Mouse (Mus musculus): ENCODE results near the gene Patj. TPM values are rescaled to one million over a fixed set of nuclear protein-coding genes. Genes with fewer than 3 reads are reported as not detected.

Gene Patj
- total RNA-seq, 1 experiment: 17.7 TPM

- no peak overlapping the region for H3K27ac ChIP-seq (ENCODE audit: insufficient read depth, low read depth, low read length, poor library complexity, severe bottlenecking)
- H3K4me3 ChIP-seq (ENCODE audit: insufficient read depth in 1 of 2, low read depth in 1 of 2, low read length in 2 of 2, poor library complexity in 1 of 2, severe bottlenecking in 1 of 2): no peak overlapping the region
- H3K9me3 ChIP-seq (ENCODE audit: control insufficient read depth, insufficient read depth, low read depth, low read length): no peaks in the 10 kb centered on the region
- H3K36me3 ChIP-seq (ENCODE audit: control insufficient read depth, insufficient read depth, low read length, poor library complexity, severe bottlenecking): no peaks in the 10 kb centered on the region
- DNase-seq (ENCODE audit: low read depth, low spot score): no peak
- in situ Hi-C loops (cut with MboI; ENCODE audit: low sequenced_read_pairs in 2 of 2, unreplicated experiment in 2 of 2): no loop called here
- TF ChIP-seq HCFC1 (IDR thresholded peaks at IDR 0.05; ENCODE audit: borderline replicate concordance, insufficient read depth, low read length) (no peak), ZNF384 (IDR thresholded peaks at IDR 0.05; ENCODE audit: low read depth, low read length) (no peak), ZC3H11A (IDR thresholded peaks at IDR 0.05; ENCODE audit: borderline replicate concordance, low read depth, low read length) (no peak), CHD2 (IDR thresholded peaks at IDR 0.05; ENCODE audit: low read depth, low read length) (no peak), MAFK (IDR thresholded peaks at IDR 0.05; ENCODE audit: insufficient read depth, low read depth, low read length) (no peak)
- no peak overlapping the region for H3K9ac ChIP-seq (ENCODE audit: insufficient read depth, low read depth, low read length, poor library complexity, severe bottlenecking)
- no peaks in the 10 kb centered on the region for H3K4me1 ChIP-seq (ENCODE audit: control insufficient read depth in 2 of 2, insufficient read depth in 2 of 2, low read length in 2 of 2, poor library complexity in 1 of 2)
Observed at GRCm38 (mm10) chr4:98560196-98560830, 164.7 kb downstream of the Patj start.

- Histone ChIP-seq H3K36me3 (ENCODE audit: control insufficient read depth, insufficient read depth, low read length, poor library complexity, severe bottlenecking) (no peaks in the 10 kb centered on the region), H3K4me3 (ENCODE audit: insufficient read depth in 1 of 2, low read depth in 1 of 2, low read length in 2 of 2, poor library complexity in 1 of 2, severe bottlenecking in 1 of 2) (no peak overlapping the region), H3K4me1 (ENCODE audit: control insufficient read depth in 2 of 2, insufficient read depth in 2 of 2, low read length in 2 of 2, poor library complexity in 1 of 2) (no peaks in the 10 kb centered on the region), H3K9me3 (ENCODE audit: control insufficient read depth, insufficient read depth, low read depth, low read length) (no peaks in the 10 kb centered on the region), H3K27ac (ENCODE audit: insufficient read depth, low read depth, low read length, poor library complexity, severe bottlenecking) (no peak overlapping the region), H3K9ac (ENCODE audit: insufficient read depth, low read depth, low read length, poor library complexity, severe bottlenecking) (no peak overlapping the region)
- no peak for DNase-seq (ENCODE audit: low read depth, low spot score)
- in situ Hi-C loops (cut with MboI; ENCODE audit: low sequenced_read_pairs in 2 of 2, unreplicated experiment in 2 of 2): no loop called here
- TF ChIP-seq MAFK (IDR thresholded peaks at IDR 0.05; ENCODE audit: insufficient read depth, low read depth, low read length) (no peak), ZC3H11A (IDR thresholded peaks at IDR 0.05; ENCODE audit: borderline replicate concordance, low read depth, low read length) (no peak), HCFC1 (IDR thresholded peaks at IDR 0.05; ENCODE audit: borderline replicate concordance, insufficient read depth, low read length) (no peak), ZNF384 (IDR thresholded peaks at IDR 0.05; ENCODE audit: low read depth, low read length) (no peak), CHD2 (IDR thresholded peaks at IDR 0.05; ENCODE audit: low read depth, low read length) (no peak)
Observed at GRCm38 (mm10) chr4:98563082-98563481, 167.5 kb downstream of the Patj start.

GRCm38 (mm10) chr4:98563506-98564195 is 168.1 kb downstream of the Patj start:
- TF ChIP-seq CHD2 (IDR thresholded peaks at IDR 0.05; ENCODE audit: low read depth, low read length) (no peak), ZNF384 (IDR thresholded peaks at IDR 0.05; ENCODE audit: low read depth, low read length) (no peak)
- H3K9ac ChIP-seq (ENCODE audit: insufficient read depth, low read depth, low read length, poor library complexity, severe bottlenecking): no peak overlapping the region

GRCm38 (mm10) chr4:98564196-98564865 is 168.7 kb downstream of the Patj start:
- H3K9me3 ChIP-seq (ENCODE audit: control insufficient read depth, insufficient read depth, low read depth, low read length): no peaks in the 10 kb centered on the region
- H3K36me3 ChIP-seq (ENCODE audit: control insufficient read depth, insufficient read depth, low read length, poor library complexity, severe bottlenecking): no peaks in the 10 kb centered on the region
- H3K4me1 ChIP-seq (ENCODE audit: control insufficient read depth in 2 of 2, insufficient read depth in 2 of 2, low read length in 2 of 2, poor library complexity in 1 of 2): no peaks in the 10 kb centered on the region
- no peak for DNase-seq (ENCODE audit: low read depth, low spot score)
- no peak overlapping the region for H3K9ac ChIP-seq (ENCODE audit: insufficient read depth, low read depth, low read length, poor library complexity, severe bottlenecking)
- no peak overlapping the region for H3K27ac ChIP-seq (ENCODE audit: insufficient read depth, low read depth, low read length, poor library complexity, severe bottlenecking)
- no peak overlapping the region for H3K4me3 ChIP-seq (ENCODE audit: insufficient read depth in 1 of 2, low read depth in 1 of 2, low read length in 2 of 2, poor library complexity in 1 of 2, severe bottlenecking in 1 of 2)
- TF ChIP-seq CHD2 (IDR thresholded peaks at IDR 0.05; ENCODE audit: low read depth, low read length) (no peak), MAFK (IDR thresholded peaks at IDR 0.05; ENCODE audit: insufficient read depth, low read depth, low read length) (no peak), ZNF384 (IDR thresholded peaks at IDR 0.05; ENCODE audit: low read depth, low read length) (no peak), HCFC1 (IDR thresholded peaks at IDR 0.05; ENCODE audit: borderline replicate concordance, insufficient read depth, low read length) (no peak), ZC3H11A (IDR thresholded peaks at IDR 0.05; ENCODE audit: borderline replicate concordance, low read depth, low read length) (no peak)
- in situ Hi-C loops (cut with MboI; ENCODE audit: low sequenced_read_pairs in 2 of 2, unreplicated experiment in 2 of 2): no loop called here

More at GRCm38 (mm10) chr4:98563506-98564195, 168.1 kb downstream of the Patj start:
- Histone ChIP-seq H3K36me3 (ENCODE audit: control insufficient read depth, insufficient read depth, low read length, poor library complexity, severe bottlenecking) (no peaks in the 10 kb centered on the region), H3K4me1 (ENCODE audit: control insufficient read depth in 2 of 2, insufficient read depth in 2 of 2, low read length in 2 of 2, poor library complexity in 1 of 2) (no peaks in the 10 kb centered on the region), H3K4me3 (ENCODE audit: insufficient read depth in 1 of 2, low read depth in 1 of 2, low read length in 2 of 2, poor library complexity in 1 of 2, severe bottlenecking in 1 of 2) (no peak overlapping the region), H3K9me3 (ENCODE audit: control insufficient read depth, insufficient read depth, low read depth, low read length) (no peaks in the 10 kb centered on the region), H3K27ac (ENCODE audit: insufficient read depth, low read depth, low read length, poor library complexity, severe bottlenecking) (no peak overlapping the region; the same call in 1 of the 2 replicates)
- in situ Hi-C loops (cut with MboI; ENCODE audit: low sequenced_read_pairs in 2 of 2, unreplicated experiment in 2 of 2): no loop called here
- no peak for DNase-seq (ENCODE audit: low read depth, low spot score)
